Mouse (Mus musculus) intestine, embryonic 14.5 days (tissue): Measurements from ENCODE around the gene Sphk1. TPM values are rescaled to one million over a fixed set of nuclear protein-coding genes. Genes with fewer than 3 reads are reported as not detected.

Experiments
- ATAC-seq: fragments of 200-750 bp; cut with Nextera tagmentation; replicated peaks from 2 replicates; pipeline ENCODE4 v1.8.0; 2017; ENCODE audit warnings: low read depth, moderate number of reproducible peaks, moderate TSS enrichment, moderate library complexity; ENCODE audit not compliant: low FRiP score, low TSS enrichment
- DNase-seq: peaks from one replicate; pipeline ENCODE4 v3.0.0-alpha.2; 2018; ENCODE audit warnings: low spot score
- H3K27ac ChIP-seq: fragments of 300-500 bp; sonication (generic); 2 replicates; pipeline ENCODE4 v1.5.1; 2014; ENCODE audit warnings: low read depth, mild to moderate bottlenecking, control low read depth
- H3K27me3 ChIP-seq: fragments of 300-500 bp; sonication (generic); replicated peaks from 2 replicates; pipeline ENCODE4 v1.6.1; 2014; ENCODE audit warnings: low read length, control low read depth; ENCODE audit not compliant: control insufficient read depth, insufficient read depth
- H3K36me3 ChIP-seq: fragments of 300-500 bp; sonication (generic); 2 replicates; pipeline ENCODE4 v1.6.1; 2014; ENCODE audit warnings: low read length, control low read depth; ENCODE audit not compliant: control insufficient read depth, insufficient read depth
- H3K4me1 ChIP-seq: fragments of 300-500 bp; sonication (generic); replicated peaks from 2 replicates; pipeline ENCODE4 v1.6.1; 2014; ENCODE audit warnings: low read length, control low read depth, mixed read lengths; ENCODE audit not compliant: control insufficient read depth, insufficient read depth
- H3K4me2 ChIP-seq: fragments of 300-500 bp; sonication (generic); 2 replicates; pipeline ENCODE4 v1.6.1; 2014; ENCODE audit warnings: low read length
- H3K4me3 ChIP-seq: fragments of 300-500 bp; sonication (generic); 2 replicates; pipeline ENCODE4 v1.5.1; 2014; ENCODE audit warnings: low read depth, low read length, control low read depth, mixed read lengths
- H3K9ac ChIP-seq: fragments of 300-500 bp; sonication (generic); 2 replicates; pipeline ENCODE4 v1.6.1; 2014; ENCODE audit warnings: mild to moderate bottlenecking, low read length
- H3K9me3 ChIP-seq: fragments of 300-500 bp; sonication (generic); 2 replicates; pipeline ENCODE4 v1.6.1; 2016; ENCODE audit warnings: low read length, control low read depth; ENCODE audit not compliant: control insufficient read depth
- WGBS: fragments of 180-500 bp; shearing (Covaris S2); extraction: QIAGEN DNeasy Blood & Tissue Kit; methylation state at CpG from one replicate; pipeline ENCODE4 v1.1.7; 2014; 5-methylcytosine and 5-hydroxymethylcytosine counted together
- polyA plus RNA-seq: library from polyadenylated mRNA; unstranded; fragments of >200 nt; fragmentation: Nextera tagmentation; extraction: Ambion mirVana; gene quantifications from 2 replicates; pipeline ENCODE4 v1.2.1, GENCODE M21; 2014

Gene Sphk1
- polyA plus RNA-seq, 1 experiment from 2014 or later, result 4.5 TPM

- DNase-seq (no peak), ATAC-seq (no peak)
- Histone ChIP-seq H3K9ac (no peak overlapping the region), H3K27me3 (0 out of 2 replicates have a peak, but pooled peaks cover 3% of the 10 kb centered on the region), H3K4me2 (no peak overlapping the region), H3K4me3 (no peak overlapping the region), H3K9me3 (no peaks in the 10 kb centered on the region), H3K36me3 (no peaks in the 10 kb centered on the region), H3K27ac (no peak overlapping the region), H3K4me1 (peaks cover 5% of the 10 kb centered on the region)
- WGBS, result 76% methylated on average over 4 of the region's 4 CpGs
Measured at GRCm38 (mm10) chr11:116513531-116514038, 17.1 kb upstream of the Sphk1 start.

- no peaks in the 10 kb centered on the region for H3K36me3 ChIP-seq
- DNase-seq, result no peak
- no peak overlapping the region for H3K27ac ChIP-seq
- 22% methylated on average over 24 of the region's 24 CpGs for WGBS
- 0 out of 2 replicates have a peak, but pooled peaks cover 3% of the 10 kb centered on the region for H3K27me3 ChIP-seq
- H3K4me2 ChIP-seq, result no peak overlapping the region
- no peak overlapping the region for H3K4me3 ChIP-seq
- no peaks in the 10 kb centered on the region for H3K9me3 ChIP-seq
- no peak overlapping the region for H3K9ac ChIP-seq
- H3K4me1 ChIP-seq, result peaks cover 5% of the 10 kb centered on the region
- ATAC-seq, result no peak
Measured at GRCm38 (mm10) chr11:116515330-116516020, 15.2 kb upstream of the Sphk1 start.

GRCm38 (mm10) chr11:116518482-116518881 is 12.2 kb upstream of the Sphk1 start:
- Histone ChIP-seq H3K9ac (no peak overlapping the region), H3K27ac (peak overlapping the region; percentile 76; the same call in 1 of the 2 replicates), H3K4me3 (no peak overlapping the region), H3K27me3 (0 out of 2 replicates have a peak, but pooled peaks cover 3% of the 10 kb centered on the region), H3K4me1 (peaks cover 13% of the 10 kb centered on the region), H3K4me2 (no peak overlapping the region), H3K9me3 (no peaks in the 10 kb centered on the region), H3K36me3 (no peaks in the 10 kb centered on the region)
- DNase-seq (no peak), ATAC-seq (no peak)
- 40% methylated on average over 8 of the region's 8 CpGs for WGBS

GRCm38 (mm10) chr11:116521143-116521542 is 9.6 kb upstream of the Sphk1 start:
- Histone ChIP-seq H3K4me3 (no peak overlapping the region), H3K27ac (no peak overlapping the region), H3K27me3 (no peaks in the 10 kb centered on the region), H3K9ac (no peak overlapping the region), H3K4me2 (no peak overlapping the region), H3K9me3 (no peaks in the 10 kb centered on the region), H3K4me1 (peaks cover 18% of the 10 kb centered on the region), H3K36me3 (no peaks in the 10 kb centered on the region)
- no peak for DNase-seq
- no peak for ATAC-seq
- WGBS, result 56% methylated on average over 3 of the region's 3 CpGs

GRCm38 (mm10) chr11:116522046-116522445 is 8.7 kb upstream of the Sphk1 start:
- DNase-seq (no peak), ATAC-seq (no peak)
- Histone ChIP-seq H3K9ac (no peak overlapping the region), H3K4me2 (no peak overlapping the region), H3K27ac (no peak overlapping the region), H3K27me3 (no peaks in the 10 kb centered on the region), H3K4me3 (no peak overlapping the region), H3K9me3 (no peaks in the 10 kb centered on the region), H3K4me1 (peaks cover 18% of the 10 kb centered on the region), H3K36me3 (no peaks in the 10 kb centered on the region)
- WGBS, result 71% methylated on average over 3 of the region's 3 CpGs

- Histone ChIP-seq H3K4me1 (peaks cover 13% of the 10 kb centered on the region), H3K36me3 (no peaks in the 10 kb centered on the region), H3K4me3 (no peak overlapping the region), H3K4me2 (no peak overlapping the region), H3K27me3 (no peaks in the 10 kb centered on the region), H3K9me3 (no peaks in the 10 kb centered on the region), H3K27ac (no peak overlapping the region), H3K9ac (no peak overlapping the region)
- ATAC-seq (no peak), DNase-seq (no peak)
- 59% methylated on average over 16 of the region's 16 CpGs for WGBS
Measured at GRCm38 (mm10) chr11:116522886-116523698, 7.6 kb upstream of the Sphk1 start.

- no peak for DNase-seq
- Histone ChIP-seq H3K9me3 (no peaks in the 10 kb centered on the region), H3K27me3 (no peaks in the 10 kb centered on the region; the same call in 1 of the 2 replicates), H3K4me1 (peaks cover 13% of the 10 kb centered on the region; the same call in 1 of the 2 replicates), H3K27ac (0 out of 2 replicates have a peak overlapping the region, but pooled peaks have one; percentile 19), H3K4me3 (no peak overlapping the region), H3K4me2 (no peak overlapping the region), H3K9ac (0 out of 2 replicates have a peak overlapping the region, but pooled peaks have one; percentile 2), H3K36me3 (no peaks in the 10 kb centered on the region)
- 0 out of 2 replicates have a peak, but pooled peaks have one; percentile 12 for ATAC-seq
- WGBS, result 57% methylated on average over 5 of the region's 5 CpGs
Measured at GRCm38 (mm10) chr11:116523699-116524189, 7.0 kb upstream of the Sphk1 start.

- Histone ChIP-seq H3K9ac (no peak overlapping the region), H3K9me3 (no peaks in the 10 kb centered on the region), H3K27ac (no peak overlapping the region), H3K4me3 (no peak overlapping the region), H3K36me3 (no peaks in the 10 kb centered on the region), H3K4me1 (peaks cover 21% of the 10 kb centered on the region), H3K27me3 (peaks cover 41% of the 10 kb centered on the region), H3K4me2 (no peak overlapping the region)
- WGBS, result 91% methylated on average over 8 of the region's 8 CpGs
- ATAC-seq (no peak), DNase-seq (no peak)
Measured at GRCm38 (mm10) chr11:116528636-116529320, 1.9 kb upstream of the Sphk1 start.
